Mouse (Mus musculus) spleen, adult 2 months (tissue): ENCODE data around the gene Brinp3.

Source experiments
- CTCF ChIP-seq: fragments of 200-500 bp; IDR thresholded peaks from 2 replicates; pipeline ENCODE4 v1.5.1; 2011; ENCODE audit warnings: mild to moderate bottlenecking, inconsistent platforms; ENCODE audit not compliant: insufficient read depth, insufficient read length, insufficient replicate concordance; ENCODE audit errors: extremely low read depth
- POLR2A ChIP-seq: fragments of 200-500 bp; IDR thresholded peaks from 2 replicates; pipeline ENCODE4 v1.6.1; 2011; ENCODE audit warnings: low read depth, low read length, inconsistent platforms

GRCm38 (mm10) chr1:146700724-146701123 is 206.2 kb downstream of the Brinp3 start:
- TF ChIP-seq CTCF (no peak), POLR2A (no peak)
